Mouse (Mus musculus) kidney, embryonic 14.5 days (tissue): Measurements from ENCODE around the gene Pfkfb4. TPM values are rescaled to one million over a fixed set of nuclear protein-coding genes. Genes with fewer than 3 reads are reported as not detected.
A peak's percentile ranks its signal among the peaks of the same experiment; 100 is the strongest.

Experiments
- ATAC-seq: fragments of 200-750 bp; cut with Nextera tagmentation; 2 replicates; pipeline ENCODE4 v1.8.0; 2017; ENCODE audit warnings: moderate number of reproducible peaks, mild to moderate bottlenecking, moderate TSS enrichment, moderate library complexity; ENCODE audit not compliant: low FRiP score, low TSS enrichment
- H3K27ac ChIP-seq: fragments of 300-500 bp; sonication (generic); 2 replicates; pipeline ENCODE4 v1.5.1; 2014; ENCODE audit warnings: low read depth, mild to moderate bottlenecking, low read length, moderate library complexity, mixed read lengths
- H3K27me3 ChIP-seq: fragments of 300-500 bp; sonication (generic); 2 replicates; pipeline ENCODE4 v1.6.1; 2014; ENCODE audit warnings: mild to moderate bottlenecking, low read length; ENCODE audit not compliant: control insufficient read depth, insufficient read depth
- H3K36me3 ChIP-seq: fragments of 300-500 bp; sonication (generic); 2 replicates; pipeline ENCODE4 v1.6.1; 2014; ENCODE audit warnings: low read length, mixed read lengths; ENCODE audit not compliant: control insufficient read depth, insufficient read depth
- H3K4me1 ChIP-seq: fragments of 300-500 bp; sonication (generic); 2 replicates; pipeline ENCODE4 v1.6.1; 2014; ENCODE audit warnings: low read length, mixed read lengths; ENCODE audit not compliant: control insufficient read depth, insufficient read depth
- H3K4me2 ChIP-seq: fragments of 300-500 bp; sonication (generic); replicated peaks from 2 replicates; pipeline ENCODE4 v1.6.1; 2014; ENCODE audit warnings: low read depth, mild to moderate bottlenecking, low read length
- H3K4me3 ChIP-seq: fragments of 300-500 bp; sonication (generic); 2 replicates; pipeline ENCODE4 v1.5.1; 2014; ENCODE audit warnings: mild to moderate bottlenecking, low read length
- H3K9ac ChIP-seq: fragments of 300-500 bp; sonication (generic); 2 replicates; pipeline ENCODE4 v1.6.1; 2014; ENCODE audit warnings: low read depth, mild to moderate bottlenecking, low read length, moderate library complexity
- H3K9me3 ChIP-seq: fragments of 300-500 bp; sonication (generic); 2 replicates; pipeline ENCODE4 v1.6.1; 2016; ENCODE audit warnings: low read length; ENCODE audit not compliant: control insufficient read depth
- WGBS: fragments of 180-500 bp; shearing (Covaris S2); extraction: QIAGEN DNeasy Blood & Tissue Kit; methylation state at CpG from one replicate; pipeline ENCODE4 v1.1.7; 2014; 5-methylcytosine and 5-hydroxymethylcytosine counted together
- polyA plus RNA-seq: library from polyadenylated mRNA; unstranded; fragments of >200 nt; fragmentation: Nextera tagmentation; extraction: Ambion mirVana; gene quantifications from 2 replicates; pipeline ENCODE4 v1.2.1, GENCODE M21; 2014

Pfkfb4 gene
- polyA plus RNA-seq, 1 experiment from 2014 or later, result 10.1 TPM

- H3K9ac ChIP-seq, result no peak overlapping the region
- no peaks in the 10 kb centered on the region for H3K27me3 ChIP-seq
- H3K27ac ChIP-seq, result peak overlapping the region; percentile 90; the same call in 1 of the 2 replicates
Observed at GRCm38 (mm10) chr9:108989802-108990461, 1.6 kb upstream of the Pfkfb4 start.

GRCm38 (mm10) chr9:108990462-108990820 is 1.1 kb upstream of the Pfkfb4 start:
- H3K4me2 ChIP-seq, result no peak overlapping the region
- H3K27ac ChIP-seq, result peak overlapping the region; percentile 90; the same call in 1 of the 2 replicates
- no peaks in the 10 kb centered on the region for H3K9me3 ChIP-seq
- H3K4me1 ChIP-seq, result peaks cover 25% of the 10 kb centered on the region
- no peaks in the 10 kb centered on the region for H3K36me3 ChIP-seq
- H3K27me3 ChIP-seq, result no peaks in the 10 kb centered on the region
- WGBS, result 55% methylated on average over 7 of the region's 7 CpGs
- H3K4me3 ChIP-seq, result no peak overlapping the region
- no peak overlapping the region for H3K9ac ChIP-seq
- no peak for ATAC-seq

More at GRCm38 (mm10) chr9:108989802-108990461, 1.6 kb upstream of the Pfkfb4 start:
- Histone ChIP-seq H3K4me1 (peaks cover 25% of the 10 kb centered on the region), H3K4me2 (no peak overlapping the region), H3K36me3 (no peaks in the 10 kb centered on the region), H3K9me3 (no peaks in the 10 kb centered on the region), H3K4me3 (no peak overlapping the region)
- 72% methylated on average over 4 of the region's 4 CpGs for WGBS
- no peak for ATAC-seq

- H3K27ac ChIP-seq, result no peak overlapping the region
- no peaks in the 10 kb centered on the region for H3K27me3 ChIP-seq
- 10% methylated on average over 18 of the region's 18 CpGs for WGBS
- peak overlapping the region; percentile 85 for H3K4me2 ChIP-seq
- no peaks in the 10 kb centered on the region for H3K9me3 ChIP-seq
- ATAC-seq, result no peak; the same call in 1 of the 2 replicates
- peaks cover 33% of the 10 kb centered on the region for H3K4me1 ChIP-seq
- H3K4me3 ChIP-seq, result peak overlapping the region; percentile 60
- no peaks in the 10 kb centered on the region for H3K36me3 ChIP-seq
- peak overlapping the region; percentile 63 for H3K9ac ChIP-seq
Observed at GRCm38 (mm10) chr9:108992085-108992469, 499 bp downstream of the Pfkfb4 start.

- peak overlapping the region; percentile 85 for H3K4me2 ChIP-seq
- 60% methylated on average over 9 of the region's 9 CpGs for WGBS
- no peak overlapping the region for H3K9ac ChIP-seq
- H3K36me3 ChIP-seq, result no peaks in the 10 kb centered on the region
- no peak overlapping the region for H3K27ac ChIP-seq
- no peak for ATAC-seq
- H3K4me1 ChIP-seq, result peaks cover 32% of the 10 kb centered on the region
- H3K9me3 ChIP-seq, result no peaks in the 10 kb centered on the region
- peak overlapping the region; percentile 60 for H3K4me3 ChIP-seq
- H3K27me3 ChIP-seq, result no peaks in the 10 kb centered on the region
Observed at GRCm38 (mm10) chr9:108992620-108993361, 1.2 kb downstream of the Pfkfb4 start.

GRCm38 (mm10) chr9:108996411-108996810 is 4.8 kb downstream of the Pfkfb4 start:
- no peaks in the 10 kb centered on the region for H3K27me3 ChIP-seq
- ATAC-seq, result no peak
- no peak overlapping the region for H3K4me2 ChIP-seq
- no peak overlapping the region for H3K27ac ChIP-seq
- no peaks in the 10 kb centered on the region for H3K9me3 ChIP-seq
- no peak overlapping the region for H3K4me3 ChIP-seq
- no peak overlapping the region for H3K9ac ChIP-seq
- WGBS, result 70% methylated on average over 9 of the region's 9 CpGs
- no peaks in the 10 kb centered on the region for H3K36me3 ChIP-seq
- peaks cover 15% of the 10 kb centered on the region for H3K4me1 ChIP-seq

- WGBS, result 84% methylated on average over 19 of the region's 19 CpGs
- Histone ChIP-seq H3K9me3 (no peaks in the 10 kb centered on the region), H3K4me2 (no peak overlapping the region), H3K4me1 (0 out of 2 replicates have a peak, but pooled peaks cover 8% of the 10 kb centered on the region), H3K27me3 (no peaks in the 10 kb centered on the region), H3K36me3 (peaks cover 2% of the 10 kb centered on the region; the same call in 1 of the 2 replicates), H3K4me3 (no peak overlapping the region), H3K9ac (no peak overlapping the region), H3K27ac (no peak overlapping the region)
- no peak for ATAC-seq
Observed at GRCm38 (mm10) chr9:108998287-108999166, 6.9 kb downstream of the Pfkfb4 start.

- 87% methylated on average over 4 of the region's 4 CpGs for WGBS
- Histone ChIP-seq H3K9me3 (no peaks in the 10 kb centered on the region), H3K36me3 (peaks cover 2% of the 10 kb centered on the region; the same call in 1 of the 2 replicates), H3K27ac (no peak overlapping the region), H3K4me1 (0 out of 2 replicates have a peak, but pooled peaks cover 8% of the 10 kb centered on the region), H3K4me2 (no peak overlapping the region), H3K9ac (no peak overlapping the region), H3K4me3 (no peak overlapping the region), H3K27me3 (no peaks in the 10 kb centered on the region)
- no peak for ATAC-seq
Observed at GRCm38 (mm10) chr9:108999167-108999526, 7.6 kb downstream of the Pfkfb4 start.

- H3K4me2 ChIP-seq, result no peak overlapping the region
- 15% methylated on average over 3 of the region's 3 CpGs for WGBS
- no peak overlapping the region for H3K4me3 ChIP-seq
- 0 out of 2 replicates have a peak, but pooled peaks cover 5% of the 10 kb centered on the region for H3K4me1 ChIP-seq
- H3K9me3 ChIP-seq, result no peaks in the 10 kb centered on the region
- no peak overlapping the region for H3K9ac ChIP-seq
- peaks cover 2% of the 10 kb centered on the region; the same call in 1 of the 2 replicates for H3K36me3 ChIP-seq
- no peak overlapping the region for H3K27ac ChIP-seq
- ATAC-seq, result peak; percentile 26; the same call in 1 of the 2 replicates
- no peaks in the 10 kb centered on the region for H3K27me3 ChIP-seq
Observed at GRCm38 (mm10) chr9:109000726-109001125, 9.1 kb downstream of the Pfkfb4 start.
